Comparison of ENCODE assay signal across 24 mouse cellular contexts in the genomic region with DNA sequence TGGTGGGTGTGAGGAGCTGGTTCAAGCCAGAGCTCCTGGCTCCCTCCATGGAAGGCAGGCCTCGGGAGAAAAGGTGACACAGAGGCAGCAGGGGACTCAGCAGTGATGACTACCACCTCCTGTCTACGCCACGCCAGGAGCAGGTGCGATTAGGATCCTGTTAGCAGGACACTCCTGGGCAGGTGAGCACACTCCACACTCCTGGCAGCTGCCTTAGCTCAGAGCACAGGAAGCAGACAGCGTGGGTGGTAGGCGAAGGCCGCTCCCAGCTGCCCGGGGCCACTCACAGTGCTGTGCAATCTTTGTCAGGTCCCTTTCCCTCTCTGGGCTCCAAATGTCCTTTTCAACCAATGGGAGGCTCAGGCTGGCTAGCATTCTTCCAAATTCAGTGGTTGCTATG. TPM values are rescaled to one million over a fixed set of nuclear protein-coding genes. Genes with fewer than 3 reads are reported as not detected.
DNase-seq lines count a peak whose midpoint lies in the region; ATAC-seq and TF ChIP-seq lines count a peak whose summit lies in the region.
"Had no signal": no experiment of that assay in that cellular context is flagged by ENCODE, and none has a peak within 500 bp of the region (broad histone marks: within the 10 kb centered on the region; RNA-seq: fewer than 3 reads in every experiment).

No protein-coding gene starts in this region.

- no peak for ATAC-seq in intestine, embryonic 16.5 days
- ATAC-seq in intestine, embryonic 15.5 days: no peak
- ATAC-seq: forebrain, embryonic 15.5 days; inflammation-experienced regulatory T-cells, adult 6 months; liver, postnatal 0 days had no signal

- no peak for TF ChIP-seq POLR2A in thymus, adult 2 months (IDR thresholded peaks at IDR 0.05; ENCODE audit: control insufficient read depth, extremely low read depth, insufficient read depth, low read length, poor library complexity)

- H3K36me3 ChIP-seq in intestine, embryonic 16.5 days (ENCODE audit: control insufficient read depth, insufficient read depth, low read length): no peaks in the 10 kb centered on the region
- no peaks in the 10 kb centered on the region for H3K36me3 ChIP-seq in intestine, embryonic 15.5 days
- H3K36me3 ChIP-seq in thymus, adult 2 months (ENCODE audit: control insufficient read depth, insufficient read depth, low read length): no peaks in the 10 kb centered on the region
- H3K36me3 ChIP-seq: embryonic facial prominence, embryonic 10.5 days; forebrain, embryonic 15.5 days; limb, embryonic 12.5 days; neural tube, embryonic 12.5 days had no signal

- no peak overlapping the region for H3K9ac ChIP-seq in intestine, embryonic 16.5 days (ENCODE audit: low read depth, low read length)
- no peak overlapping the region for H3K9ac ChIP-seq in intestine, embryonic 15.5 days
- H3K9ac ChIP-seq: forebrain, embryonic 15.5 days; hindbrain, embryonic 14.5 days; limb, embryonic 12.5 days; liver, postnatal 0 days; neural tube, embryonic 12.5 days had no signal

- no peaks in the 10 kb centered on the region for H3K9me3 ChIP-seq in intestine, embryonic 16.5 days (ENCODE audit: control insufficient read depth, low read length)
- no peaks in the 10 kb centered on the region for H3K9me3 ChIP-seq in intestine, embryonic 15.5 days
- H3K9me3 ChIP-seq: embryonic facial prominence, embryonic 10.5 days; forebrain, embryonic 15.5 days; limb, embryonic 12.5 days; neural tube, embryonic 12.5 days had no signal

- 0 out of 2 replicates have a peak overlapping the region, but pooled peaks have one; percentile 38 for H3K27ac ChIP-seq in intestine, embryonic 16.5 days (ENCODE audit: low read length)
- H3K27ac ChIP-seq in intestine, embryonic 15.5 days: no peak overlapping the region
- no peak overlapping the region for H3K27ac ChIP-seq in thymus, adult 2 months (ENCODE audit: control insufficient read depth, insufficient read depth, low read length)
- H3K27ac ChIP-seq: forebrain, embryonic 15.5 days; hindbrain, embryonic 14.5 days; neural tube, embryonic 12.5 days had no signal

- H3K4me2 ChIP-seq in intestine, embryonic 16.5 days (ENCODE audit: low read depth, low read length): no peak overlapping the region
- H3K4me2 ChIP-seq in intestine, embryonic 15.5 days (replicated peaks): no peak overlapping the region
- H3K4me2 ChIP-seq: forebrain, embryonic 15.5 days; hindbrain, embryonic 14.5 days; limb, embryonic 12.5 days; liver, embryonic 11.5 days; neural tube, embryonic 12.5 days had no signal

- no peak for TF ChIP-seq CTCF in thymus, adult 2 months (IDR thresholded peaks at IDR 0.05; ENCODE audit: borderline replicate concordance, control insufficient read depth, extremely low read depth, insufficient read depth, low read length, poor library complexity)

- peaks cover 49% of the 10 kb centered on the region for H3K4me1 ChIP-seq in intestine, embryonic 16.5 days (ENCODE audit: control insufficient read depth, insufficient read depth, low read length)
- H3K4me1 ChIP-seq in intestine, embryonic 15.5 days (replicated peaks): peaks cover 61% of the 10 kb centered on the region
- peaks cover 24% of the 10 kb centered on the region for H3K4me1 ChIP-seq in thymus, adult 2 months (replicated peaks; ENCODE audit: control insufficient read depth, insufficient read depth, low read length)

- DNase-seq in thymus, adult 2 months: peak; percentile 20
- DNase-seq in thymus, adult 18-20 months: no peak
- DNase-seq in naive thymus-derived CD4-positive, alpha-beta T cell, adult 2 months (ENCODE audit: low read depth): peak; percentile 25
- peak; percentile 53 for DNase-seq in thymus, postnatal 4 days
- DNase-seq in gastrocnemius, postnatal 4 days (ENCODE audit: low spot score in 2 of 2): no peak
- no peak for DNase-seq in gastrocnemius, adult 18-20 months (ENCODE audit: low spot score)
- DNase-seq: adrenal gland, postnatal 10 days; cerebellum, adult 2 months; gastrocnemius, postnatal 25 days; heart, postnatal 4 days; kidney, adult 9 months; kidney, postnatal 14 days; liver, postnatal 0 days; right cerebral cortex, postnatal 25 days had no signal

- no peaks in the 10 kb centered on the region for H3K27me3 ChIP-seq in intestine, embryonic 16.5 days (replicated peaks; ENCODE audit: control insufficient read depth, insufficient read depth, low read length)
- H3K27me3 ChIP-seq in intestine, embryonic 15.5 days (replicated peaks): no peaks in the 10 kb centered on the region
- H3K27me3 ChIP-seq in thymus, adult 2 months (ENCODE audit: control insufficient read depth, insufficient read depth, low read length): no peaks in the 10 kb centered on the region
- H3K27me3 ChIP-seq: forebrain, embryonic 15.5 days; neural tube, embryonic 12.5 days had no signal

- 76% methylated on average over 8 of the region's 8 CpGs for WGBS in intestine, embryonic 16.5 days
- WGBS in intestine, embryonic 15.5 days: 82% methylated on average over 8 of the region's 8 CpGs
- 47% methylated on average over 8 of the region's 8 CpGs for WGBS in thymus, adult 2 months

- H3K4me3 ChIP-seq in intestine, embryonic 16.5 days (ENCODE audit: low read length): no peak overlapping the region
- no peak overlapping the region for H3K4me3 ChIP-seq in intestine, embryonic 15.5 days (replicated peaks)
- H3K4me3 ChIP-seq in thymus, adult 2 months (ENCODE audit: control insufficient read depth, insufficient read depth, low read length): no peak overlapping the region
- H3K4me3 ChIP-seq: embryonic facial prominence, embryonic 10.5 days; forebrain, embryonic 15.5 days; limb, embryonic 12.5 days; neural tube, embryonic 12.5 days had no signal

RNA-seq across cellular contexts. Expression of gene Ephb2, which starts 34.3 kb away (rescaled TPM):
- 3.1 and 3.5 TPM in 2 replicates for polyA plus RNA-seq in intestine, embryonic 16.5 days (2015; fragmentation: Nextera tagmentation; extraction: Ambion mirVana)
- 8.2 and 8.9 TPM in 2 replicates for polyA plus RNA-seq in intestine, embryonic 15.5 days (2015; fragmentation: Nextera tagmentation; extraction: Ambion mirVana)
- polyA plus RNA-seq in thymus, adult 2 months (2012; rRNA removed): 15.4 and 24.1 TPM in 2 replicates
- total RNA-seq in gastrocnemius, postnatal 4 days (2021): 10 to 100 TPM; 12.3 to 13.5 TPM
- total RNA-seq in gastrocnemius, adult 18-20 months (2021): under 1 TPM; 0.53 to 0.74 TPM
- total RNA-seq: monocyte, adult 5-6 weeks had no signal

Comparison
In these comparisons a context has a peak if more than half of its experiments do, and no peak if none do; other contexts are left out.
1. DNase-seq: peak in thymus, adult 2 months (single experiment), naive thymus-derived CD4-positive, alpha-beta T cell, adult 2 months (single experiment) and thymus, postnatal 4 days (single experiment); none in thymus, adult 18-20 months (0 of 2), gastrocnemius, postnatal 4 days (0 of 2) and gastrocnemius, adult 18-20 months (single experiment).